Mouse (Mus musculus): ENCODE data around the gene Gnptab. TPM values are rescaled to one million over a fixed set of nuclear protein-coding genes. Genes with fewer than 3 reads are reported as not detected.
"Not testable (repeated sequence)": the region's sequence is repeated elsewhere in the genome, so short reads cannot be mapped to it uniquely, and the experiment has no call there.

The Gnptab gene
- polyA plus RNA-seq, 1 experiment from 2014 or later, result 9.2 TPM

DNA sequence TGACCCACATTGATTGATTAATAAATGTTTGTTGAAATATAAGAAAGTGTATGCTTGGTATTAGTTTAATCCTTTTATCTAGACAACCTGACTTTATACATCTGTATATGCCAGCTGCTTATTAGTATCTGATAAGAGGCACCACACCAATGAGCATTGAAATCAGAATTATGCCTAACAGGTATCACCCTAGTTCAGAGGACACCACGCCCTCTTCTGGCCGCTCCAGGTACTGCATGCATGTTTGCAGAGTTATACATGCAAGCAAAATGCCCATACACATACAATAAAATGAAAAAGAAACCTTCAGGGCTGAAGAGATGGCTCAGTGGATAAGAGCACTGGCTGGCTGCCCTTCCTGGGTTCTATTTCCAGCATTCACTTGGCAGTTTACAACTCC is 7.1 kb upstream of the Gnptab start:
- H3K9ac ChIP-seq (ENCODE audit: low read depth, low read length), result no peak overlapping the region
- DNase-seq (ENCODE audit: low spot score) (no peak), ATAC-seq (ENCODE audit: low read depth) (no peak)
- no peaks in the 10 kb centered on the region for H3K36me3 ChIP-seq (ENCODE audit: control insufficient read depth, insufficient read depth, low read length)
- 2% methylated on average over 2 of the region's 2 CpGs for WGBS
- H3K27ac ChIP-seq (replicated peaks; ENCODE audit: low read depth, low read length), result no peak overlapping the region
- H3K4me1 ChIP-seq (ENCODE audit: control insufficient read depth, insufficient read depth, low read length), result no peaks in the 10 kb centered on the region
- no peak overlapping the region for H3K4me3 ChIP-seq (ENCODE audit: low read depth, low read length)
- no peak overlapping the region for H3K4me2 ChIP-seq (ENCODE audit: low read depth, low read length)
- no peaks in the 10 kb centered on the region for H3K9me3 ChIP-seq (ENCODE audit: control insufficient read depth, low read length)
- H3K27me3 ChIP-seq (replicated peaks; ENCODE audit: control insufficient read depth, insufficient read depth, low read length), result no peaks in the 10 kb centered on the region

DNA sequence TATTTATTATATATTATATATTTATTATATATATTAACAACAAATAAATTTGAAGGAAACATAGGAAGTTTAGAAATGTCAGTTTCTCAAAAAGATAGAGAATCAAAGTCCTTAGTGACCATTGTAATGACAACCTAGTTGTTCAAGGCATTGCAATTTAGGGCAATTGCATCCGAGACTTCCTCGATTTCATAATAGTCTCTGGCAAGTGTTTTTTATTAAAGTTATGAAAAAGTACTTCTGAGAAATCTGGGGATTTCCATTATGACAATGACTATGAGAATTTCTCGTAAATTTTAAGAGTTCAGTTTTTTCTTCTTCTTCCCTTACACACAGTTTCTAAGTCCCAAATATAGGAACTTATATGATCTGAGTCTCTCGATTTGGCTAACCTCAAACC is 6.5 kb upstream of the Gnptab start:
- WGBS, result 84% methylated on average over 4 of the region's 4 CpGs
- H3K27ac ChIP-seq (replicated peaks; ENCODE audit: low read depth, low read length), result no peak overlapping the region
- no peak for DNase-seq (ENCODE audit: low spot score)

DNA sequence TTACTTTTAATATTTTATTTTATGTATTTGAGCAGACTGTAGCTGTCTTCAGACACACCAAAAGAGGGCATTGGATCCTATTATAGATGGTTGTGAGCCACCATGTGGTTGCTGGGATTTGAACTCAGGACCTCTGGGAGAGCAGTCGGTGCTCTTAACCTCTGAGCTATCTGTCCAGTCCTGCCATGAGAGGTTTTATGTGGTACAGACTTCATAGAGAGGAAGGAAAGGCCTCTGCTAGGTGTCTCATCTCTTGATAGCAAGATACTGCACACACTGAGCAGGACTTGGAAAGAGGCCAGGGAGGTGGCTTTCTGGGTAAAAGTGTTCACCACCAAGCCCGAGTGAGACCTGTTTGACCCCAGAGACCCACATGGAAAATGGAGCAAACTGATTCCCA is 6.0 kb upstream of the Gnptab start:
- not testable (repeated sequence) for H3K27me3 ChIP-seq (replicated peaks; ENCODE audit: control insufficient read depth, insufficient read depth, low read length); H3K4me2 ChIP-seq (ENCODE audit: low read depth, low read length); H3K36me3 ChIP-seq (ENCODE audit: control insufficient read depth, insufficient read depth, low read length); ATAC-seq (ENCODE audit: low read depth); H3K27ac ChIP-seq (replicated peaks; ENCODE audit: low read depth, low read length); H3K9me3 ChIP-seq (ENCODE audit: control insufficient read depth, low read length); H3K4me1 ChIP-seq (ENCODE audit: control insufficient read depth, insufficient read depth, low read length); H3K9ac ChIP-seq (ENCODE audit: low read depth, low read length); DNase-seq (ENCODE audit: low spot score); H3K4me3 ChIP-seq (ENCODE audit: low read depth, low read length)
- WGBS, result 80% methylated on average over 2 of the region's 2 CpGs

More for the DNA sequence above, 6.5 kb upstream of the Gnptab start:
- Histone ChIP-seq H3K36me3 (ENCODE audit: control insufficient read depth, insufficient read depth, low read length) (no peaks in the 10 kb centered on the region), H3K27me3 (replicated peaks; ENCODE audit: control insufficient read depth, insufficient read depth, low read length) (no peaks in the 10 kb centered on the region), H3K4me2 (ENCODE audit: low read depth, low read length) (no peak overlapping the region), H3K4me1 (ENCODE audit: control insufficient read depth, insufficient read depth, low read length) (no peaks in the 10 kb centered on the region), H3K9ac (ENCODE audit: low read depth, low read length) (no peak overlapping the region), H3K9me3 (ENCODE audit: control insufficient read depth, low read length) (no peaks in the 10 kb centered on the region), H3K4me3 (ENCODE audit: low read depth, low read length) (no peak overlapping the region)
- ATAC-seq (ENCODE audit: low read depth), result no peak

DNA sequence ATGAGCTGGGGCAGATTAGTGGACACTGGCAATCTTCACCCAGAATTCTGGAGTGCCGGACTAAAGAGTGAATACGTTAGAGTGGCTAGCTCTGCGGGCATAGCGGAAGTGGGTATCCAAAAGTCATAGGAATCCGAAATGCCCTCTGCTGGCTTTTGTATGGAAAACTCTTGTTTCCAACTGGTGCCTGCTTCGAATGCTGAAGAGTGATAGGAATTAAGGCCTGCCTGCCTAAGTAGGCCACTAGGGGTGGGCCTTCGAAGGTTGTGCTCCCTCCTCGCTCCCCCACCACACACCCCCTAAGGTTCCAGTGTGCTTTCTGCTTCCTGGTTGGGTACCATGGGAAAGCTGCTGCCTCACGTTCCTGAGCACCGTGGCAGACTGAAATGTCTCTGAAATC is 3.9 kb upstream of the Gnptab start:
- no peaks in the 10 kb centered on the region for H3K27me3 ChIP-seq (replicated peaks; ENCODE audit: control insufficient read depth, insufficient read depth, low read length)
- no peaks in the 10 kb centered on the region for H3K9me3 ChIP-seq (ENCODE audit: control insufficient read depth, low read length)
- H3K27ac ChIP-seq (replicated peaks; ENCODE audit: low read depth, low read length), result no peak overlapping the region
- H3K4me2 ChIP-seq (ENCODE audit: low read depth, low read length), result no peak overlapping the region
- no peak for ATAC-seq (ENCODE audit: low read depth)
- WGBS, result 29% methylated on average over 10 of the region's 10 CpGs
- H3K4me3 ChIP-seq (ENCODE audit: low read depth, low read length), result no peak overlapping the region
- no peak for DNase-seq (ENCODE audit: low spot score)
- no peaks in the 10 kb centered on the region for H3K36me3 ChIP-seq (ENCODE audit: control insufficient read depth, insufficient read depth, low read length)
- H3K4me1 ChIP-seq (ENCODE audit: control insufficient read depth, insufficient read depth, low read length), result peaks cover 2% of the 10 kb centered on the region
- no peak overlapping the region for H3K9ac ChIP-seq (ENCODE audit: low read depth, low read length)

DNA sequence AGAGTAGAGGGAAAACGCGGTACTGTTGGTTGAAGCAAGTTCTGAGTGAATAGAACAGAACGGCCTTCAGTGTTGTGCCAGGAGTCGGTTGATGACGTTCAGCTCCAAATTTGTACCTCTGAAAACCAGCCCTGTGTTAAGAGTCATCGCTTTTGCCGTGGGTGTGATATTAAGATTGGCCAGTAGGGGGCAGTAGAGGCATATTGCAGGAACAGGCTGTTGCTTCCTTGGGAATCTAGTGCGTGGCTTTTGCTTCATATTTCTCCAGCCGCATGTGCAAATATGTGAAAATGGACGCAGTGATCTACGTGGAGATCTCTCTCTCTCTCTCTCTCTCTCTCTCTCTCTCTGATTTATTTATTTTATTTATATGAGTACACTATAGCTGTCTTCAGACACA is 2.2 kb upstream of the Gnptab start:
- WGBS, result 12% methylated on average over 11 of the region's 11 CpGs
- ATAC-seq (ENCODE audit: low read depth) (no peak; the same call in 1 of the 2 replicates), DNase-seq (ENCODE audit: low spot score) (peak; percentile 84)
- H3K9ac ChIP-seq (ENCODE audit: low read depth, low read length), result no peak overlapping the region
- no peak overlapping the region for H3K27ac ChIP-seq (replicated peaks; ENCODE audit: low read depth, low read length)
- H3K4me2 ChIP-seq (ENCODE audit: low read depth, low read length), result peak overlapping the region; percentile 28
- H3K9me3 ChIP-seq (ENCODE audit: control insufficient read depth, low read length), result no peaks in the 10 kb centered on the region
- H3K27me3 ChIP-seq (replicated peaks; ENCODE audit: control insufficient read depth, insufficient read depth, low read length), result no peaks in the 10 kb centered on the region
- no peak overlapping the region for H3K4me3 ChIP-seq (ENCODE audit: low read depth, low read length)
- H3K4me1 ChIP-seq (ENCODE audit: control insufficient read depth, insufficient read depth, low read length), result peaks cover 7% of the 10 kb centered on the region
- no peaks in the 10 kb centered on the region for H3K36me3 ChIP-seq (ENCODE audit: control insufficient read depth, insufficient read depth, low read length)

DNA sequence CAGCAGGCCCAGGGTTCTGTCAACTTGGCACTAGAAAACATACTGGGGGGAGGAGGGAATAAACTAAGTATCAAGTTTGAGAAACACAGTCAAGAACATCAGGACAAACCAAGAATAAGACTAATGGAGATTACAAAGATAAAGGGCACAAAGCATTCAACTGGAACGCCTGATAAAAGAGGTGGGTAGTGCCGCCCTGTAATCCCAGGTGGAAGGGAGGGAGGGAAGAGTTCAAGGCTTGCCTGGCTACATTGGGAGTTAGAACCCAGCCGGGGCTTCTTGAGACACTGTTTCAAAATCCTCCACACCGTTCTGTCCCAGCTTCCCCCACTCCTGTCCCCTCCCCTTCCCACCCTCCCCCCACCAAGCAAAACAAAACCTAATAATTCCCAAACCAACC is 1.3 kb upstream of the Gnptab start:
- Histone ChIP-seq H3K27ac (replicated peaks; ENCODE audit: low read depth, low read length) (no peak overlapping the region), H3K9me3 (ENCODE audit: control insufficient read depth, low read length) (no peaks in the 10 kb centered on the region), H3K4me1 (ENCODE audit: control insufficient read depth, insufficient read depth, low read length) (peaks cover 7% of the 10 kb centered on the region), H3K4me2 (ENCODE audit: low read depth, low read length) (no peak overlapping the region), H3K36me3 (ENCODE audit: control insufficient read depth, insufficient read depth, low read length) (no peaks in the 10 kb centered on the region), H3K9ac (ENCODE audit: low read depth, low read length) (no peak overlapping the region), H3K4me3 (ENCODE audit: low read depth, low read length) (no peak overlapping the region), H3K27me3 (replicated peaks; ENCODE audit: control insufficient read depth, insufficient read depth, low read length) (no peaks in the 10 kb centered on the region)
- no peak for DNase-seq (ENCODE audit: low spot score)
- ATAC-seq (ENCODE audit: low read depth), result no peak
- 80% methylated on average over 4 of the region's 4 CpGs for WGBS

DNA sequence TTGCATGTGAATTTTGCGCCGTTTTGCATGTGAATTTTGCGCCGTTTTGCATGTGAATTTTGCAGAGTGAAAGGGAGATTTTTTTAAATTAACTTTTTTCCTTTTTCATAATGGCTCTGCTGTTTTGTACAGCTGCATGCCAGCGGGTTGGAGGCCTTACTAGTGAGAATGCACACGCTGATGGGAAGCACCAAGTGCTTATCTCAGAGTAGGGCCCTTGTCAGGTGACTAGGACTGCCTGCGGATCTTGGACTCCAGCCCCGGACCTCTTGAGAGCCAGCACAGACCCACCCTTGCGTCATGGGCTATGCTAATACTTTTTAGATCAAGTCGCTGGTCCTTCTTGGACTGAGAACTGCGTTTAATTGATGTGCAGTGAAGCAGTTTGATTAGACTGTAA is 1.1 kb downstream of the Gnptab start:
- Histone ChIP-seq H3K36me3 (ENCODE audit: control insufficient read depth, insufficient read depth, low read length) (no peaks in the 10 kb centered on the region), H3K4me3 (ENCODE audit: low read depth, low read length) (peak overlapping the region; percentile 74), H3K27me3 (replicated peaks; ENCODE audit: control insufficient read depth, insufficient read depth, low read length) (no peaks in the 10 kb centered on the region), H3K9me3 (ENCODE audit: control insufficient read depth, low read length) (no peaks in the 10 kb centered on the region), H3K27ac (replicated peaks; ENCODE audit: low read depth, low read length) (no peak overlapping the region), H3K9ac (ENCODE audit: low read depth, low read length) (peak overlapping the region; percentile 81), H3K4me1 (ENCODE audit: control insufficient read depth, insufficient read depth, low read length) (peaks cover 7% of the 10 kb centered on the region), H3K4me2 (ENCODE audit: low read depth, low read length) (peak overlapping the region; percentile 85)
- no peak for ATAC-seq (ENCODE audit: low read depth)
- peak; percentile 62 for DNase-seq (ENCODE audit: low spot score)
- WGBS, result 1% methylated on average over 11 of the region's 11 CpGs

DNA sequence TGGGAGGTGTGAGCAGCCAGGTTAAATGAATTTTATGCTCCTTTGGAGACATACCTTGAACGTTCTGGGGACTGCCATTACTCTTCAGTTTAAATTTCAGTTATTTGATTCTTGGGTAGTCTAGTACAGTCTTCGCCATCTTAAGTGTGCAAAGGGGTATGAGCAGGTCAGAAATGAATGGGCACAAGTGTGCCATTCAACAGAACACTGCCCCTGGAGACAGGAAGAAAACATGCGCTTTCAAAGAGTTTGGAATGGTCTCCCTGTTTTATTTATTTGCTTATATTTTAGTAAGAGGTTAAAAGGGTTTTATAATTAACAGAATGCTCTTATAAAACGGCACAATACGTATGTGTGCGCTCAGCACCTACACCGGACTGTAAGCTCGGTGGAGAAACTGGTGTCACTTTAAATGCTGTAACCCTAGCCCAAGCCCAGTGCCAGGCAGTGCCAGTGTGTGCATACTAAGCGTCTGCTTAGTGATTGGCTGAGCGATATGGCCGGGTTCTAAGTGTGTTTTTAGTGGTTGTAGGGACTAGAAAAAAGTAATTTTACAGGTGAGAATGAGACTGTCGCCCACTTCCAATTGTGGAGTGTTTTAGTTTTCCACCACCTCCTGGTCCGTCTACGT is 1.6 kb downstream of the Gnptab start:
- DNase-seq (ENCODE audit: low spot score) (no peak), ATAC-seq (ENCODE audit: low read depth) (no peak)
- Histone ChIP-seq H3K4me1 (ENCODE audit: control insufficient read depth, insufficient read depth, low read length) (peaks cover 7% of the 10 kb centered on the region), H3K9ac (ENCODE audit: low read depth, low read length) (peak overlapping the region; percentile 81; the same call in 1 of the 2 replicates), H3K27me3 (replicated peaks; ENCODE audit: control insufficient read depth, insufficient read depth, low read length) (no peaks in the 10 kb centered on the region), H3K27ac (replicated peaks; ENCODE audit: low read depth, low read length) (no peak overlapping the region), H3K9me3 (ENCODE audit: control insufficient read depth, low read length) (no peaks in the 10 kb centered on the region), H3K4me2 (ENCODE audit: low read depth, low read length) (peak overlapping the region; percentile 85), H3K36me3 (ENCODE audit: control insufficient read depth, insufficient read depth, low read length) (no peaks in the 10 kb centered on the region), H3K4me3 (ENCODE audit: low read depth, low read length) (peak overlapping the region; percentile 74)
- WGBS, result 42% methylated on average over 14 of the region's 14 CpGs

DNA sequence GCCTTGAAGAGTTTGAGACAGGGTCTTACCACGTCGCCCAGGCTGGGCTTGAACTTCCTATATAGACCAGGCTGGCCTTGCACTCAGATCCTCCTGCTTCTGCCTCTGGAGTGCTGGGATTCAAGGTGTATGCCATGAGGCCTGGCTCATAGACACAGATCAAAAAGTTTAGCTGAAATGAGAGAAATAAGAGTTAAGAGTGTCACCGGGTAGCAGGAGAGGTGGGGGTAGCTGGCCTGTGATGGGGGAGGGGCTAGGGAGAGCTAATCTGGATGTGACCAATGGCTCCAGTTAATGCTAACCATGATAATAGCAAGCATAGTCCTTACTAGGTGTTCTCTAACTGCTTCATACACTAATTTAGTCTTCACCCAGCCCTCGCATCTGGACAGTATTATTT is 2.4 kb downstream of the Gnptab start:
- Histone ChIP-seq H3K27me3 (replicated peaks; ENCODE audit: control insufficient read depth, insufficient read depth, low read length) (no peaks in the 10 kb centered on the region), H3K27ac (replicated peaks; ENCODE audit: low read depth, low read length) (no peak overlapping the region), H3K4me2 (ENCODE audit: low read depth, low read length) (no peak overlapping the region; the same call in 1 of the 2 replicates), H3K9me3 (ENCODE audit: control insufficient read depth, low read length) (no peaks in the 10 kb centered on the region), H3K36me3 (ENCODE audit: control insufficient read depth, insufficient read depth, low read length) (no peaks in the 10 kb centered on the region), H3K4me1 (ENCODE audit: control insufficient read depth, insufficient read depth, low read length) (peaks cover 7% of the 10 kb centered on the region), H3K4me3 (ENCODE audit: low read depth, low read length) (no peak overlapping the region), H3K9ac (ENCODE audit: low read depth, low read length) (no peak overlapping the region)
- 70% methylated on average over 4 of the region's 4 CpGs for WGBS
- DNase-seq (ENCODE audit: low spot score) (no peak), ATAC-seq (ENCODE audit: low read depth) (no peak)

Data from embryonic facial prominence, embryonic 14.5 days (tissue).